Mouse (Mus musculus): Measurements from ENCODE around the gene Cdc40.

Gene Cdc40

DNA sequence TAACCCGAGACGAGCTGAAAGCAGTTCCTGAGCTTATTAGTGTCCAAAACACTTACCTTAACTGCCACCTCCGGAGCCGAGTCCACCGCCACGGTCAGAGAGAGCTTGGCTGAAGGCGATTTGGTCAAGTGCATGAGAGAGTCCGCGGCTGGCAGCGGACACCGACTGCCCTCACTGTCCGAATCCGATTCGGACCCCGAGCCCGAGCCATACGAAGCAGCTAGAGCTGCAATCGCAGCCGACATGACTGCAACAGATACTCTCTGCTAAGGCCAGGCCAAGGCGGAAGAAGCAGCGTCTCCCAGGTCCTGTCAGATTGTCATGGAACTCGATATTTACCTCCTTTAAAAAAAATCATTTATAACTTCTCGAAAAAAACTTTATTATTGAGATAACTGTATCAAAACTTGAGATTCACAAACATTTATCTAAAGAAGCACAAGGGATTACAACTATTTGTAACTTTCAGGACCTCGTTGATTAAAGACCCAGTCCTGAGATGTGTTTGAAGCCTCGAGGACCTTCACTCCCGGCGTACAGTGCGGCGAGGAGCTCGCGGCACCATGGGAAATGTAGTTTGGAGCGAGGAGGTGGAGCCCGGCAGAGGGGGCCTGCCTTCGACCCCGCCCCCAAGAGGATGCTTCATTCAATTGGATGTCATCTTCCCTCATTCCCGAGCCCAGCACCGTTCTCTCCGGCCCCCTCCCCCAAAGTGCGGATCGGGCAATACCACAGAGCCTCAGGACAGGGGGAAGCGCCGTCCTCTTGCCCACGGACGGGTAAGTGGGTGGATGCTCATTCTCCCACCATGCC is at the start of gene Cdc40, which contains the start of gene Wasf1:
Cdc40 (minus strand) TSS at position 481 of the 813 bp plus-strand sequence.
Wasf1 (plus strand) TSS at position 645 of the 813 bp plus-strand sequence.
- DNase-seq (ENCODE audit: low spot score in 2 of 2) = peak; percentile 96 to 99

GRCm38 (mm10) chr10:40919464-40919863 is 36.4 kb upstream of the Cdc40 start:
- DNase-seq (ENCODE audit: low spot score in 2 of 2) = no peak

GRCm38 (mm10) chr10:40918669-40919440 is 35.7 kb upstream of the Cdc40 start:
- DNase-seq (ENCODE audit: low spot score in 2 of 2) = no peak

- DNase-seq (ENCODE audit: low spot score in 2 of 2) = no peak
Observed at GRCm38 (mm10) chr10:40915240-40915639, 32.1 kb upstream of the Cdc40 start.

GRCm38 (mm10) chr10:40910811-40911210 is 27.7 kb upstream of the Cdc40 start:
- peak in 1 of 2 experiments; percentile 5 for DNase-seq (ENCODE audit: low spot score in 2 of 2)

- peak in 1 of 2 experiments; percentile 35 for DNase-seq (ENCODE audit: low spot score in 2 of 2)
Observed at GRCm38 (mm10) chr10:40908580-40908979, 25.5 kb upstream of the Cdc40 start.

- peak in 1 of 2 experiments; percentile 11 for DNase-seq (ENCODE audit: low spot score in 2 of 2)
Observed at GRCm38 (mm10) chr10:40906802-40907201, 23.7 kb upstream of the Cdc40 start.

- DNase-seq (ENCODE audit: low spot score in 2 of 2) = peak in 1 of 2 experiments; percentile 2
Observed at GRCm38 (mm10) chr10:40906131-40906530, 23.0 kb upstream of the Cdc40 start.

DNA sequence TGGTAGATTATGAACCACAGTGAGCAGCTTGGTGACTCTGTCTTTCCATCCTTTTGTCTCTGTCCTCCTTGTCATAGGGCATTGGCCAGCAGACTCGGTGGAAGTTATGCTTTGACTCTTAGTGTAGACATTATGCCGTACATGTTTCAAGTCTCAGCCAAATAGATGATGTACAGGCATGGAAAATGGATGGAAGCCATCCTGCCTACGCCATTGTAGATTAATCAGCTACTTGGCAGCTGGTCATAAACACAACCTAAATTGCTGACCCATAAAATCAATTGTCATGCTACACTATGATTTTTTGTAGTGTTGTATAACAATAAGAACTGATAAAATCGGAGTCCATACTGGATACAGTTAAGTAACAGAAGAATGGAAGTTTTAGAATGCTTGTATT is 18.7 kb upstream of the Cdc40 start:
- no peak for DNase-seq (ENCODE audit: low spot score in 2 of 2)

DNA sequence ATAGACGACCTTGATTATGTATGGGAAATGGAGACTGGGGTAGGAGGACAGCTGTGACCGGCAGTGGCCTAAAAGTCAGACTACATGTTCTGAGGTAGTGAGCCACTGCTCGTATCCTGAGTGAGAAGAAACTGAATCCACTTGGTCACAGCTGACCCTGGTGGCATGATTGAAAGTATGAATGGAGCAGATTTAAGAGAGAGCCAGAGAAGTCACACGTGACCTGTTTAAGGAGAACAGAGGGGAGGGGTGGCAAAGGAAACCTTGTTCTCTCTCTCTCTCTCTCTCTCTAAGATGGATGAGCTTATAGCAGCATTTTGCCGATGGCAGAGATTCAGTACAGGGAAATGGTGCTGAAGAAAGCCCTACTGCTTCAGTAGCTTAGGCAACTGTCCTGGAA is 13.5 kb upstream of the Cdc40 start:
- no peak for DNase-seq (ENCODE audit: low spot score in 2 of 2)

DNA sequence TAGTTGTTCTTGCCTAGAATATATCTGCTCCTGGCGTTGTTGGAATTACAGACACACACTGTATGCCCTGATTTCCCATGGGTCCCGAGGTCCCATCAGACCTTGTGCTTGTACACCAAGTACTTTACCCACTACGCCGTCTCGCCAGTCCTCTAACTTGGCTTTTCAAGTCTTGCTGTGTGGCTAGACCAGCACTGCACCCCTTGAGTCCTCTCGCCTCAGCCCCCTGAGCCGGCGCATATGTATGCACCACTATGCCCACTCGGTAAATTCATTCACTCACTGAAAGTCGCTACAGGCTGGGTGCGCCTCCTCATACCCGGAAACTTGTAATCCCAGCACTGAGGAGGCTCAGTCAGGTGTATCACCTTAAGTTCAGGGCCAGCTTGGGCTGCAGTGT is 12.7 kb upstream of the Cdc40 start:
- no peak for DNase-seq (ENCODE audit: low spot score in 2 of 2)

DNA sequence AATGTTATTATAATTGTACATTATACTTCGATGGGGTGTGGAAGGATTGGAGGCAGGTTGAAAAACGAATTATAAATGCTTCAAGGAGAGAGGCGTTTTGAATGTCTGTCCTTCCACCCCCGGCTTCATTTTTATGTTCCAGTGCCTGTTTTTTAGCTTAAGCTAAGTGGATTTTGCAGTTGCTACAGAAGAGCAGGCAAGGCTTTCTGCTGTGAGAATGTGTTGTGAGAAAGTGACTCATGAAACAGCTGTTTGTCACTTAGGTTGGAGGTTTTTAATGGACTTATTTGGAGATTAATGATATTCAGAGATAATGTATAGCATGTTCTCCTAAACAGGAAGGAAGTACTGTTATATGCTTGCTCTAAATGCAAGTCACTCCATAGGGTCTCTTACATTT is 6.0 kb upstream of the Cdc40 start:
- DNase-seq (ENCODE audit: low spot score in 2 of 2) = no peak

DNA sequence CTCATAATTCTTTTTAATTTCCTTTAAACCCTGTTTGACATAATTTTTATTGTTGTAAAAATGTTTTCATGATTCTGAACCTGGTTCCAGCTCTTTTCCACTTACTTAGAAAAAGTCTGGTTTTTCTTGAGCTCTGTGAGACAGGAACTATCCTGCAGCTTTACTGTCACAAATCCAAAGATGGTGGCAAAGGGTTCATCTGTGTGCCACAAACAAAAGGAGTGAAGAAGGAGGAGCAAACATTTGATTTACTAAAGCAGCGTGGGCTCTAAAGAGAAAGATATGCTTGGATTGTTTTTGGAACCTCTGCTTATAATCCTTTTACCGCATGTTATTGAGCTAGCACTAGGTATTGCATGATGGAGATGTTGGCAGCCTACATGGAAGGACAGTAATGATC is 4.2 kb upstream of the Cdc40 start:
- DNase-seq (ENCODE audit: low spot score in 2 of 2) = no peak

DNA sequence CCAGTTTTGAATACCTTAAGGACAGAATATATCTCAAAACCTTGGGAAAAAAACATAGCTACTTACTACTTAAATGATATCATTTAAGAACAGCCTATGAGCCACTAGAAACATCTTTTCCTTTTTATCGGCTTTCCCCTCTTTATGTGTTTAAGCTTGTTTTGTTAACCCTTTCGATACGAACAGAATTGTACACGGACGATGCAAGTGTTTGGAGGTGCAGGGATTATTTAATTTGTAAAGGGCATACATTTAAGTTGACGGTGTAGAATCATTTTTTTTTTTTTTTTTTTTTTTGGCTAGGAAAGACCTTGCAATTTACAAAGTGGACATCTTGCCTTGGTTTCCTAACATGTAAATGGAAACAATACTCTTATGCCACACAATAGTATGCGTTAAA is 2.3 kb upstream of the Cdc40 start:
- no peak for DNase-seq (ENCODE audit: low spot score in 2 of 2)

DNA sequence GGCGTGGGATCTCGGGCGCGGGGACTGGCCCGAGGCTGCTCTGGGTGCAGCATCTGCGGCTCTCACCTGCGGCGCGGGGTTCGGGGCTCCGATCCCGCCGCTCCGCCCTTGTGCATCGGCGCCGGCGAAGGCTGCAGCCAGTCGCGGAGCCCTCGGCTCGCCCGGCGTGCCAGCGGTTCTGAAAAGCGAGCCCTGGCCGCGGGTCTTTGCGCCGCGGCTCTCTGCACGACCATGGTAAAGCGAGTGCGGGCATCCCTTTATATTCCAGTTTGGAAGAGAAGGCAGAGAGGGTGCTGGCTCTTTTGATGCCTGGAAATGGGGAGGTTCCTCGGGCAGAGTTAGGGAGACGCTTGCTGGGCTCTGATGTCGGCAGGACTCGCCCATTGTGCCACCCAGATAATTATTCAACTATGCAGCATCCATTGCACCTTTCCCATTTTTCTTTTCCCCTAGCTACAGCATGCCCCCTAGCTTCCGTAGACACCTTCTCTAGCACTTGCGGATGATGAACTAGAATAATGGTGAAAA is 1.2 kb upstream of the Cdc40 start:
- DNase-seq (ENCODE audit: low spot score in 2 of 2) = peak in 1 of 2 experiments; percentile 50

DNA sequence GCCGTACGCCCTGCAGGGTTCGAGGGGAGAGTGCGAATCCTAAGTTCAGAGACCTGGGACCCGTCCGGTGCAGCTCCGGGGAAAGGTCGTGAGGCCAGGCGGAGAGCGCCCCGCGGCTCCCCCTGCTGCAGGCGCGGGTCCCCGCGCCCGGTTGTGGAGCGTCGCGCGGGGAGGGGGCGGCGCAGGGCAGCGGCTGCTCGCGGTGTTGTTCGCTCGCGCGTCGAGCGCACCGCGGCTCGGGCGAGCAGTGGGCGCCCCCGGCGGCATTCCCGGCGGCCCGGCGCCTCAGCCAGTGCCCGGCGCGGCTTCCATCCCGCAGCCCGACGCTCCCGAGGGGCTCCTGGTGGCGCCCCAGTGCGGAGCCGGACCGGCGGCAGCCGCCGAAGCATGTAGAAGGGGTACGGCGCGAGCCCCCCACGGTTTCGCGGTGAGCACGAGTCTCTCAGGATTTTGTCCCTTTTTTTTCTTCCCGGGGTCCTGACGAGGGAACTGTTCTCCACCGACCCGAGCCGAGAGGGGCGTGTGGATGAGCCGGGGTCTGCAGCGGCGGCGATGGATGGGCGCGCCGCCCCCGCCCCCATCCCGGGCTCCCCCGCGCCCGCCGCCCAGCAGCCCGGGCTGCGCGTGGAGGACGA is 650 bp upstream of the Cdc40 start:
- DNase-seq (ENCODE audit: low spot score in 2 of 2) = peak in 1 of 2 experiments; percentile 55

GRCm38 (mm10) chr10:40882333-40882732 is 778 bp downstream of the Cdc40 start:
- DNase-seq (ENCODE audit: low spot score in 2 of 2) = no peak

DNA sequence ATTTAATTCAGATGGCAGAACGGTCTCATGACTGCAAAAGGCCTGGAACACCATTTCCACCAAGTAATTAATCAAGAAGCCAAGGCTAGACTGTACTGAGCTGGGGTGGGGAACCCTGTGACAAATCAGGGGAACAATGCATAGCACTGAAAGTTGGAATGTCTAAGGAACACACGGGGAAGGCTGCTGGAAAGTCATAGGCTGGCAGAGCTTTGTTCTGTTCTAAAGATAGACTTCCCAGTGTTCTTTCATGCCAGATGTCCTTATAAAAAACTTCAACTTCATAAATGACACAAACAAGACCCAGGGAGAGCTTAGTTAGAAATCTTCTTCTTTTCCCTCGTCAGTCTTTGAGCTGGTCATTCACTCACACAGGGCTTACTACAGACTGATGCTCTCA is 1.9 kb downstream of the Cdc40 start:
- DNase-seq (ENCODE audit: low spot score in 2 of 2) = no peak

- DNase-seq (ENCODE audit: low spot score in 2 of 2) = no peak
Observed at GRCm38 (mm10) chr10:40879969-40880368, 3.1 kb downstream of the Cdc40 start.

DNA sequence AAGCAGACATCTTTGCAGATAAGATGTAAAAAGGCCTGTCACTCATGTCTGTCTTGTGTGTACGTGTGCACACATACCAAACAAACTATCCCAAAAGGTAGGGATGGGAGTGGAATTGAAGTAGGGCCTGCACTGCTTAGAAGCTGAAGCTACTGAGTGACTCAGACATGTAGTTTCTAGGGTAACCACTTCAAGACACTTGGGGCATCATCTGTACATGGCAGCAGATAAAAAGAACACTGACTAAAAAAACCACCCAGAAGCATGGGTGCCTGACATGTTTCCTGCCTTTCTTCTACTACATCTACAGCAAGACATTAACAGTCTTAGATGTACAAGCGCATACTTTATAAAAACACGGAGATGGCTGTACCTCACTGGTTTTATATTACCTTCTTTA is 4.9 kb downstream of the Cdc40 start:
- no peak for DNase-seq (ENCODE audit: low spot score in 2 of 2)

- DNase-seq (ENCODE audit: low spot score in 2 of 2) = no peak
Observed at GRCm38 (mm10) chr10:40872052-40872451, 11.1 kb downstream of the Cdc40 start.

DNA sequence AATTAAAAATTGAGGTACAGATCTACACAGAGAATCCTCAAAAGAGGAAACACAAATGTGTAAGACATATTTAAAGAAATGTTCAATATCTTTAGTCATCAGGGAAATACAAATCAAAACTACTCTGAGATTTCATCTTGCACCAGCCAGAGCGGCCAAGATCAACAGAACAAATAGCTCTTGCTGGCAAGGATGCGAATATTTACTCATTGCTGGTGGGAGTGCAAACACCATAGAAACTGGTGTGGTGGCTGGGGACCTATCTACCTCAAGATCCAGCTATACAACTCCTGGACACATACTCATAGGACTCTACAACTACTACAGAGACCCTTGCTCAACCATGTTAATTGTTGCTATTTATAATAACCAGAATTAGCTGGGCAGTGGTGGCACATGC is 11.8 kb downstream of the Cdc40 start:
- no peak for DNase-seq (ENCODE audit: low spot score in 2 of 2)

Data from left cerebral cortex, adult 9 months (tissue).